In genomic region chr7:30269641-30270040, GRCm38 (mm10) we compare ENCODE assay signal across 20 mouse cellular contexts. TPM values are rescaled to one million over a fixed set of nuclear protein-coding genes. Genes with fewer than 3 reads are reported as not detected.
"Had no signal": no experiment of that assay in that cellular context is flagged by ENCODE, and none has a peak within 500 bp of the region (broad histone marks: within the 10 kb centered on the region; RNA-seq: fewer than 3 reads in every experiment).

No protein-coding gene starts in this region.

- DNase-seq: retina, postnatal 1 day; right cerebral cortex, adult 18-20 months; right cerebral cortex, postnatal 14 days; right cerebral cortex, postnatal 25 days; right cerebral cortex, postnatal 4 days; spleen, adult 18-20 months; thymus, adult 18-20 months; thymus, adult 2 months; thymus, postnatal 14 days; thymus, postnatal 25 days; thymus, postnatal 36 days; thymus, postnatal 4 days had no signal

- H3K27me3 ChIP-seq: neural tube, embryonic 15.5 days; stomach, embryonic 15.5 days had no signal

- H3K9me3 ChIP-seq: neural tube, embryonic 15.5 days; stomach, embryonic 15.5 days had no signal

- H3K36me3 ChIP-seq: neural tube, embryonic 15.5 days had no signal

- H3K4me1 ChIP-seq: neural tube, embryonic 15.5 days; stomach, embryonic 15.5 days had no signal

- H3K27ac ChIP-seq: neural tube, embryonic 15.5 days; stomach, embryonic 15.5 days; stomach, postnatal 0 days had no signal

- H3K4me3 ChIP-seq: neural tube, embryonic 15.5 days; stomach, embryonic 15.5 days had no signal

- H3K9ac ChIP-seq: neural tube, embryonic 15.5 days; stomach, embryonic 15.5 days had no signal

- H3K4me2 ChIP-seq: neural tube, embryonic 15.5 days; stomach, embryonic 15.5 days had no signal

RNA-seq across cellular contexts. Expression of gene Ovol3, which starts 34.1 kb away (rescaled TPM):
- polyA plus RNA-seq: neural tube, embryonic 14.5 days; neural tube, embryonic 15.5 days; small intestine, adult 2 months; spleen, adult 2 months; stomach, embryonic 14.5 days; stomach, embryonic 15.5 days; stomach, postnatal 0 days; urinary bladder, adult 2 months had no signal
